Mouse (Mus musculus): ENCODE results near the gene Pknox2. TPM values are rescaled to one million over a fixed set of nuclear protein-coding genes. Genes with fewer than 3 reads are reported as not detected.

Gene Pknox2
- polyA plus RNA-seq, 1 experiment: 0.72 TPM

DNA sequence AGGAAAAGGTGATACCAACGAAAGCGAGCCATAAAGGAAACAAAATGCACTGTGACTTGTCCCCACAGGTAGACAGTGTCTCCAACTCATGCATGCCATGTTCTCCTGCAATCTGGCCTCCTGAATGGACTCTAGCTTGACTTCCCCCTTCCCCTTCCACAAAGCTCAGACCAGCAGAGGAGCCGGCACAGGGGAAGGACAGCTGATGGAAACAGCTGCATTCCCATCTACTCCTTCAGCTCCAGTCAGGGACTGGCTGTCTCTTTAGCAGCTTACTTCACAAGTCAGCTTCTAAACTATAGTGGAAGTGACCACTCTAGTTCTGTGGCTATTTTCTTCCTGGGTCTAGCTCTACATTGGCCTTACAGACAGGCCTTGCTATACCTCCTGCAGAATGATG is 43.0 kb downstream of the Pknox2 start:
- 74% methylated on average over 3 of the region's 3 CpGs for WGBS
- H3K27ac ChIP-seq (ENCODE audit: control insufficient read depth, insufficient read depth, low read depth, low read length, poor library complexity): no peak overlapping the region
- no peak for TF ChIP-seq POLR2A (IDR thresholded peaks at IDR 0.05; ENCODE audit: borderline replicate concordance, control insufficient read depth, low read depth, low read length)
- no peak for TF ChIP-seq CTCF (IDR thresholded peaks at IDR 0.05; ENCODE audit: control insufficient read depth, insufficient read depth, low read length)
- no peak overlapping the region for H3K4me3 ChIP-seq (replicated peaks; ENCODE audit: control insufficient read depth, low read depth, low read length)
- H3K4me1 ChIP-seq (ENCODE audit: control insufficient read depth, insufficient read depth, low read length): no peaks in the 10 kb centered on the region

DNA sequence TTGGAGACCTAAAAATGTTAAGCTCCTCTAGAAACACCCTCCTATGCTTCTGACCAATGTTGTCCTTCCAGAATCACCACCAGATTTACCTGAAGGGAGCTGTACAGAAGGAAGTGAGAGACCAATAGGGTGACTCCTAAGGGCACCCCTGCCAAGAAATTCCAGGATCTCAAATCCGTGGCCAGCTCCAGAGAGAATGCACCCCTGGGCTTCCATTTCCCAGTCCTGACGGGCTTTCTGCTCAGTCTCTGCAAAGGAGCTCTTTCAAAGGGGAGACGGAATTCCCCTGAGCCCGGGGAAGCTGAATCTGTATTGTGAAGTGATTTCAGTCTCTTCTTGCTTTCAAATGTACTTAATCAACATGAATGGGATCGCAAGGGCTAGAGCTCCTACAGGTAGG is 43.4 kb downstream of the Pknox2 start:
- WGBS: 66% methylated on average over 5 of the region's 5 CpGs
- Histone ChIP-seq H3K27ac (ENCODE audit: control insufficient read depth, insufficient read depth, low read depth, low read length, poor library complexity) (no peak overlapping the region), H3K4me1 (ENCODE audit: control insufficient read depth, insufficient read depth, low read length) (no peaks in the 10 kb centered on the region), H3K4me3 (replicated peaks; ENCODE audit: control insufficient read depth, low read depth, low read length) (no peak overlapping the region)
- TF ChIP-seq POLR2A (IDR thresholded peaks at IDR 0.05; ENCODE audit: borderline replicate concordance, control insufficient read depth, low read depth, low read length) (no peak), CTCF (IDR thresholded peaks at IDR 0.05; ENCODE audit: control insufficient read depth, insufficient read depth, low read length) (no peak)

DNA sequence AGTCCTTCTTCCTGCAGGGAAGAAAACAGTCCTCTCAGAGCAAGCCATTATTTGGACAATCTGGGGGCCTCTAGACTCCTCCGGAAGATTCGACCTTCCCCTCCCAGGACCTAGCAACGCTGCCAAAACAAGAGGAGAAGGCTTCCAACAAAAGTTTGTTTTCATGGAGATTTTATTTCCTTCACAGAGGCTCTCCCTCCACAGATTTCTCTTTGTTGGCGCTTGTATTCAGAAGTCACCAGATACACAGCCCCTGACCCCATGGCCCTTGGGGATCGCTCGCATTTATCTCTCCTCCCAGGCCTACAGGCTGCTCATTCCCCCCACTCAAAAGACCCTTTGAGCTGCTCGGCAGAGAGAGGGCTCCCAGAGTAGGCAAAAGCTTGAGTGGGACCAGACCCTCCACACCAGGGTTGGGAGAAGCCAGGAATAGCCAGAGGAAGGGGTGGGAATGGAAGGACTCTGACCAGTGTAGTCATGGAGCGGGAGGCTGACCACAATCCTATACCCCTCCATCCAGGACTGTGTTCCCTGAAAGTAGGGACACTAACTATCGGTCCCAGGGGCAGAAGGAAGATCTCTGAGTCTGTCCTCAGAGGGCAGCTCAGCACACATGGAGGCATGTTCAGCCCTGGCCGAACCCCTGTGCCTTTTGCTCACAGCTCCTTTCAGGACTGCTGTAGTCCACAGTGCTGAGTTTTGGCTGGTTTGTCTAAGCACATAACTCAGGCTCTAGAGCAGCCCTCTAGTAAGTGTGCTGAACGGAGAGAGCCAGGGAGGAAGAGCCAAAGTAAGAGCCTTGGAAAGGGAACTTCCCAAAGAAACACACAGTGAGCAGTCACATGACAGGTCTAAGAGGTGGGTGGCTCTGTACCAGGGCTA is 45.9 kb downstream of the Pknox2 start:
- 75% methylated on average over 11 of the region's 11 CpGs for WGBS
- TF ChIP-seq CTCF (IDR thresholded peaks at IDR 0.05; ENCODE audit: control insufficient read depth, insufficient read depth, low read length): no peak
- TF ChIP-seq POLR2A (IDR thresholded peaks at IDR 0.05; ENCODE audit: borderline replicate concordance, control insufficient read depth, low read depth, low read length): no peak
- H3K4me1 ChIP-seq (ENCODE audit: control insufficient read depth, insufficient read depth, low read length): no peaks in the 10 kb centered on the region
- no peak overlapping the region for H3K27ac ChIP-seq (ENCODE audit: control insufficient read depth, insufficient read depth, low read depth, low read length, poor library complexity)
- no peak overlapping the region for H3K4me3 ChIP-seq (replicated peaks; ENCODE audit: control insufficient read depth, low read depth, low read length)

DNA sequence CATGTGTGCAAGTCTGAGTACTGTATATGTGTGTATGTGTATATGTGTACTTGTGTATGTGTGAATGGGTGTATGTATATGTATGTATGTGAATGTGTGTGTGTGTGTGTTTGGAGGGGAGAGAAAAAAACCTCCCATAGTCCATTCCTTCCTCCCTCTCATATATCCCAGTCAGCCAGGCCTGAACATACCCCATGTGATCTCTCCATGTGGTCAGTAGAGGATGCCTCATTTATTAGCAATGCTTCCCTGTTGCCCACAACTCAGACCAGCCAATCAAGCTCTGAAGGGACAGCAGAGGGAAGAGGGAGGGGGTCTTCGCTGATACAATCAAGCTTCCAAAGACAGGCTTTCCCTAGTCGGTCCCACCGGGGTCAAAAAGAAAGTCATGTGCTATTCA is 47.6 kb downstream of the Pknox2 start:
- WGBS: 74% methylated on average over 3 of the region's 3 CpGs
- Histone ChIP-seq H3K27ac (ENCODE audit: control insufficient read depth, insufficient read depth, low read depth, low read length, poor library complexity) (no peak overlapping the region), H3K4me3 (replicated peaks; ENCODE audit: control insufficient read depth, low read depth, low read length) (no peak overlapping the region), H3K4me1 (ENCODE audit: control insufficient read depth, insufficient read depth, low read length) (no peaks in the 10 kb centered on the region)
- TF ChIP-seq POLR2A (IDR thresholded peaks at IDR 0.05; ENCODE audit: borderline replicate concordance, control insufficient read depth, low read depth, low read length) (no peak), CTCF (IDR thresholded peaks at IDR 0.05; ENCODE audit: control insufficient read depth, insufficient read depth, low read length) (no peak)

DNA sequence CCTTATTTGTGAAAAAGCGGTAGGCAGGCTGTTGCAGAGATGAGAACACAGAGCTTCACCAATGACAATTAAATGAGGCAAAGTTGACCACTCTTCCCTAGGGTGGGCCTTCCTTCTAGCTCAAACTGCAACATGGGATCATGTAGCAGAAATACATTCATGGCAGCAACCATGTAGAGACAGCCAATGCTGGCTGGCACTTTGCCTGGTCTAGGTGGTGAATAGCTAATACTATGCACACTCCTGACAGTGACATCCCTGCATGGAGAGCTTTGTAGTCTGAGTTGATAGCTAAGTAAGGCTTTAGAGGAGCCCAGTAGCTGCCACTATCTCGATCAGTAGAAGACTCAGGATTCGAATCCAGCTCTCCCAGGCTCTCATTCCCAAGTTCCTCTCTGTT is 48.6 kb downstream of the Pknox2 start:
- H3K27ac ChIP-seq (ENCODE audit: control insufficient read depth, insufficient read depth, low read depth, low read length, poor library complexity): no peak overlapping the region
- H3K4me1 ChIP-seq (ENCODE audit: control insufficient read depth, insufficient read depth, low read length): no peaks in the 10 kb centered on the region
- 72% methylated on average over 3 of the region's 3 CpGs for WGBS
- H3K4me3 ChIP-seq (replicated peaks; ENCODE audit: control insufficient read depth, low read depth, low read length): no peak overlapping the region
- TF ChIP-seq CTCF (IDR thresholded peaks at IDR 0.05; ENCODE audit: control insufficient read depth, insufficient read depth, low read length) (no peak), POLR2A (IDR thresholded peaks at IDR 0.05; ENCODE audit: borderline replicate concordance, control insufficient read depth, low read depth, low read length) (no peak)

DNA sequence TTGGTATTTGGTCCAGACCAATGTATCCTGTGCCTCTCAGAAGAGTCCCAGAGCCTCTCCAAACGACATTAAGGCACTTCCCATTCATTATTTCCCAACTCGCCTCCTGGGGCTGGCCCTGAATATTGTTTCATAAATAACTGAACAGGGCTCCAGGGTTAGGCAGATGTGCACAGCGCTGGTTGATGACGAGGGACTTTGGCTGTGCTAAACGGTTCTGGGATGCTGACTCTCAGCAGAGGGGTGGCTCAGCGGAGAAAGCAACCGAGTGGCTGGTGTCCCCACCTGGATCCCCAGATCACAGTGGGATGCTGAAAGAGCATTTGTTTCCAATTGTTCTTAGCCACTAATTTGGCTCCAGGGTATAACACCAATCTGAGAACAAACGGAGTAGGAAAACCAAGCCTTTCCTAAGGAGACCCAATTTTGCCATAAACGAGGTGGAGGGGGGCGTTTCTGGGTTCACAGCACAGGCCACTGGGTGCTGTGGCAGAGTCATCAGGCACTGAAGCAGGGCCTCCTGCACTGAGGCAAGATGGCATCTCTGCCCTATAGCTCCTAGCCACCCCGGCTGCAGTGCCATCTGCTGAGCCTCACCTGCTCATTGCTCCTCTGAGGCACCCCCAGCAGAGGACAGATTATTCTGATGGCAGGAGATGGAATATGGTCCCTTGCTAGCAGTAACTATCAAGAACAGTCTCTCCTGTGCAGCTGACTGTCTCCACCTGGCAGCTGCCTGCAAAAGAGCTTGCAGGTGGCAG is 52.8 kb downstream of the Pknox2 start:
- no peak overlapping the region for H3K4me3 ChIP-seq (replicated peaks; ENCODE audit: control insufficient read depth, low read depth, low read length)
- TF ChIP-seq CTCF (IDR thresholded peaks at IDR 0.05; ENCODE audit: control insufficient read depth, insufficient read depth, low read length) (no peak), POLR2A (IDR thresholded peaks at IDR 0.05; ENCODE audit: borderline replicate concordance, control insufficient read depth, low read depth, low read length) (no peak)

DNA sequence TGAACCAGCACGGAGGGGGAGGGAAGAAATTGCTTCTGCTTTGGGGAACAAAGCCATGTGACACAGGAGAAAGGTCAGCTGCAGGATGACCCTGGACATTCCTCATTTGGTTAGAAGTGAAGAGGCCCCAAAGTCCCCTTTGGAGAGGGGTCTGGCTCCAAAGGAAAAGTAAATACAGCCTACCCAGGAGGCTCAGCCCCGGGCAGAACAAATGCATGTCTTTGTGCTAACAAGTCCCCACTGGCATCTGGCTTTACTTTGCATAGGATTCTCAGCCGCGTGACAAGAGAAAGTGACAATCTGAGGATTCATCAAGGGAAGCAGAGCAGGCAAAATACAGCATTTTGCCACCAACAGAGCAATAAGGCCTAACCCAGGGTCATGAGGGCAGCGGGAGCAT is 54.1 kb downstream of the Pknox2 start:
- Histone ChIP-seq H3K4me3 (replicated peaks; ENCODE audit: control insufficient read depth, low read depth, low read length) (no peak overlapping the region), H3K27ac (ENCODE audit: control insufficient read depth, insufficient read depth, low read depth, low read length, poor library complexity) (no peak overlapping the region), H3K4me1 (ENCODE audit: control insufficient read depth, insufficient read depth, low read length) (no peaks in the 10 kb centered on the region)
- TF ChIP-seq POLR2A (IDR thresholded peaks at IDR 0.05; ENCODE audit: borderline replicate concordance, control insufficient read depth, low read depth, low read length) (no peak), CTCF (IDR thresholded peaks at IDR 0.05; ENCODE audit: control insufficient read depth, insufficient read depth, low read length) (no peak)
- WGBS: 44% methylated on average over 5 of the region's 5 CpGs

More for the DNA sequence above, 52.8 kb downstream of the Pknox2 start:
- WGBS: 73% methylated on average over 11 of the region's 11 CpGs
- no peak overlapping the region for H3K27ac ChIP-seq (ENCODE audit: control insufficient read depth, insufficient read depth, low read depth, low read length, poor library complexity)
- no peaks in the 10 kb centered on the region for H3K4me1 ChIP-seq (ENCODE audit: control insufficient read depth, insufficient read depth, low read length)

DNA sequence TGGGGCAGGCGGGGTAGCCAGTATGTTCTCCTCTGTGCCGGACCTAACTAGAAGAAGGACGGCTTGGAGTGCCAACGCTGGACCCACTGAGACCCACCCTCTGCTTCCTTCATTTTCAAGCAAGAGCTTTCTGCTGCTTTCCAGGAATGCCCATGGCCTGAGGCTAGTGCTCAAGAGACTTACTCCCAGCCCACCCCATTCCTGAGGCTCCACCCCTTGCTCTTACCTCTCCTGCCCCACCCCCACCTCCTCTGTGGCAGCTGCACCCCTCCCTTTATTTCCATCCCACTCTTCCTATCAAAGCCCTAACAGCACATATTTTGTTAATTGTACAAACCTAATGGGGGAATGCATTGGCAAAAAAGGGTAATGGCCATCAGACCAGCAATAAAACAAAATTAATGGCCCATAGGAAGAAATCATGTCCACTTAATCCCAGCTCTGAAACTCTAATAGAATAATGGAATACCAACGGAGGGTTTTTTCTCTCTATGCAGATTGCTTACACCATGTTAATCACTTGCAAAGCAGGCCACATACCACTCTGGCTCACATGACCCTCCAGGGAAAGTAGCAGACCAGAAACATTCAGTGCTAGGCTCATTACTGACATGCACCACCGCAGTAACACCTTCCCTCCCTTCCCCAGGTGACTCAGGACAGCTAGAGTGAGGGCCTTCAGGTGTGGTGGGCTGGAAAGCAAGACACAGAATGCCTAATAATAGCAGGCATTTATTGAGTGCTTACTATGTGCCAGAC is 57.1 kb downstream of the Pknox2 start:
- no peak for TF ChIP-seq CTCF (IDR thresholded peaks at IDR 0.05; ENCODE audit: control insufficient read depth, insufficient read depth, low read length)
- TF ChIP-seq POLR2A (IDR thresholded peaks at IDR 0.05; ENCODE audit: borderline replicate concordance, control insufficient read depth, low read depth, low read length): no peak
- no peaks in the 10 kb centered on the region for H3K4me1 ChIP-seq (ENCODE audit: control insufficient read depth, insufficient read depth, low read length)
- no peak overlapping the region for H3K27ac ChIP-seq (ENCODE audit: control insufficient read depth, insufficient read depth, low read depth, low read length, poor library complexity)
- H3K4me3 ChIP-seq (replicated peaks; ENCODE audit: control insufficient read depth, low read depth, low read length): no peak overlapping the region
- WGBS: 77% methylated on average over 6 of the region's 6 CpGs

Data from bone marrow, adult 2 months (tissue).